Mouse (Mus musculus): ENCODE results near the gene Rhbdf2.
A peak's percentile ranks its signal among the peaks of the same experiment; 100 is the strongest.
"Not testable (repeated sequence)": the region's sequence is repeated elsewhere in the genome, so short reads cannot be mapped to it uniquely, and the experiment has no call there.

Gene Rhbdf2

DNA sequence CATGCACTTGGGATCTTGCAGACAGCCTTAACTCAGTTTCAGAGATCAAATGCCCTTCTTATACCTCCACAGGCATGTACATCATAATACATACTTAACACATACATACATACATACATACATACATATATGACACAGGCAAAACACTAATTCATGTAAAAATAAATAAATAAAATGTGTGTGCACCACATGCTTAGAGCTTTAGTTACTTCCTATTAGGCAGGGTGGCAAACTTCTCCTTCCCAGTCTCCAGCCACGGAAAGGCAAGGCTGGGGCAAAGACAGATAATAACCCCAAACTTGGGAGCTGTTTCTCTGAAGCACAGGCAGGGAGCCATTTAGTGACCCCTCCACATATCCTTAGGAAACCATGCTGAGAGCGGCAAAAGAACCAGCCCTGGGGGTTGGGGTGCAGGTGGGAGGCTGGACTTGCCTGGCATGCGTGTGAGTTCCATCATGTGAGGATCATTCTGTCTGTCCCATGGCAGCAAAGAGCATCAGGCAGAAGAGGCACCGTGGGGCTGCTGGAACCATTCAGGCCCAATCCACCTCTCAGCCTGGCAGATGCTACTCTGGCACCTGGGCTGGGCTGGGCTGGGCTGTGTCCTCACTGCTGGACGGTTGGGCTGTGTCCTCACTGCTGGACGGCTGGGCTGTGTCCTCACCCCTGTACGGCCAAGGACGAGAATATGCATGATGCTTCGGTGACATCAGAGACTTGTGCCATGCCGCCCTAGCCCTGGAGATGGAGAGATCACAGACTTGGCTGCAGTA lies at the start of gene Rhbdf2:
TSS of gene Rhbdf2 (minus strand) at position 721 of the 773 bp plus-strand sequence.
- DNase-seq (ENCODE audit: low spot score in 2 of 2), result no peak

DNA sequence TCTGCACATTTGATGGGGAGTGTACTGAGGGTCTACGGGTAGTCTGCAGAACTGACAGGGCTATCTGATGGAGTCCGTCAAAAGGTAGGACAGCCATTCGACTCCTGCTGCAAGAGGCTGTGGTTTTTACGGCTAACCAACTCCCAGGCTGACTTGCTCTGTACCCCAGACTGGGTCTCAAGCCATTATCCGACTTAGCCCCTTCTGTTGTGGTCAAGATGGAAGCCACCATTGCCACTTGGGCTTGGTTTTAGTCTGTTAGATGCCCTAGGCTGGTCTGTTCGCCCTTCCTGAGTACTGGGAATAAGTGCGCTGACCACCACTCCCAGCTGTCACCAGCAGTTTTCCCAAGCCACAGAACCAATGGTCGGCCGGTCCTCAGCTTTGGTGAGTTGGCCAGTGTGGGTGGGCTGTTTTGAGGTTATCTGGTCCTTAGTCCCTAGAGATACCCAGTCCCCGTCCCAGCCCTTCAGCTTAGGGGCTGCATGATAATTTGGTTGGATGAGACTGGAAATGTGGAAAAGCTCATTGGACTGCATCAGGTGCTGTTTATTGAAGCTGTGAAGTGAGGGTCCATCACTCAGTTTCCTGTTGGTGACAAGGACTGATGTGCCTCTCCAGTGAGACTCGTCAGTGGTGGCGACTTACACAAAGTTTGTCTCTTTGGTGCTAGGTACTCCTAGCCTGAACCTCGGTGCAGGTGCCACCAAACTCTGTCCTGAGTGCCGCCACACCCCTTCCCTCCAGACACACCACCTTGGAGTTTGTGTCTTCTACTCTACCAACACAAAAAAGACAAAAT lies 49.6 kb upstream of the Rhbdf2 start:
- DNase-seq (ENCODE audit: low spot score in 2 of 2), result no peak

DNA sequence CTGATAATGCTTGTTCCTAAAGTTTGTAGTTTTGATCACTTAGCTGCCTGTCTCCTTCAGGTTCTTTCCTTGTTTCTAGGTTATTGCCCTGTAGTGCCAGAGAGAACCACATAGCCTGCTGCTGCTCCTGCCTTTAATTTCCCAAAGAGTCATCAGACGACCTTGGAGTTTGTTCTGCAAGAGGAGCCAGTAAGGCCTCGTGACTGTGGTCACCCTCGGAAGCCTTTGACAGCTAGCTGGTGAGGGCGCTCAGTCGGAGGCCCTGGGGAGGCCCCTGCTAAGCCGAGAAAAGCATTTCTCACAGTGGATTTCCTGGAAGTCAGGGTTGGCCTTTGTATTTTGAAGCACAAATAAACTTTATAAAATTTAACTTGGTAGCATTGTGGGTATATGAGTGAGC lies 48.6 kb upstream of the Rhbdf2 start:
- DNase-seq (ENCODE audit: low spot score in 2 of 2), result not testable (repeated sequence)

DNA sequence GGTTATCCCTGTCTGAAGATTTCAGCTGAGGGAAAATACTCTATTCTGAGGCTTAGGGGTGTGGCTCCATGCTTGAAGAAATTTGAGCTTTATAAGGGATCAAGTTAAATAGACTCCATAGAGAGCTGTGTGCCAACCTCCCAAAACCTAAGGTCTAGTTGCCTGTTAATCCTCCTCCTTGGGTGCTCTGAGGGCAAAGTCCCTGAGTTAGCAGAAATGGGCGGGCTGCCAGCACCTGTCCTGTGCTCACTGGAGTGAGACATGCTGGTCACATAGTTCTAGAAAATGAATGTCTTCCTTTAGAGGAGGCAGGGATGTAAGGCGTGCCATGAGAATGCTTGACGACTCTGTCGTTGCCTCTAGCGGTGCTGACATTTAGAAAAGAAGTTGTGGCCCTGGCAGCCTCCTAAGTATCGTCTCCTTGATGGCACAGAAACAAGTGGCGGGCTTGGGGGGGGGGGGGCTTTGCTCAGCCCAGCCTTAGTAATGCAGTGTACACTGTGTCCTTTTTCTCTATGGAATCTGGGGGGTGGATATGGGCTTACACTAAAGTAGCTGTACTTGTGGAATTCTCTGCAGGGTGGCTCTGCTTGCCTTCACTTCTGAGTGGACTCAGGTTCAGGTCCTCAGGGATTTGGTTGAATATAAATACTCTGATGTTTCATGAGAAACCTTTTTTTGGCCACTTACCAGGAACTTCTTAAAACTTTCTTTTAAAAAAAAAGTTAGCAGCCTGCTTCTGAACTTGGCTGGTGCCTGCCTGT lies 48.0 kb upstream of the Rhbdf2 start:
- DNase-seq (ENCODE audit: low spot score in 2 of 2), result no peak

DNA sequence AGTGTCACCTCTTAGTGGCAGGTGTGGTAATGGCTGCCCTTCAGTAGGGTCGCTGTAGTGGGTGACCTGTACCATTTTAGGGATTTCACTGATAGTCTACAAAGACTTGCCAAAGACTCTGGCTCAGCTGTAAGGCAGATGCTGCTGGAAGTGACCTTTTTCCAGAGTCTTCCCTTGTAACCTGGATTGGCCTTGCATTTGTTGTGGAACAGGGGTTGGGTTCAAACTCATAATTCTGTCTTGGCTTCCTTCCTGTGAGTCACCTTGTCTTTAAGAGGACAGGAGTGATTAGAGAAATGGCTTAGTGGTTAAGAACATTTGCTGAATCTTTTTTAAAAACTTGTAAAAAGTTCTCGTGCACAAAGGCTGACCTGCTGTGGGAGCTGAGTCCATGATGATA lies 46.6 kb upstream of the Rhbdf2 start:
- no peak for DNase-seq (ENCODE audit: low spot score in 2 of 2)

DNA sequence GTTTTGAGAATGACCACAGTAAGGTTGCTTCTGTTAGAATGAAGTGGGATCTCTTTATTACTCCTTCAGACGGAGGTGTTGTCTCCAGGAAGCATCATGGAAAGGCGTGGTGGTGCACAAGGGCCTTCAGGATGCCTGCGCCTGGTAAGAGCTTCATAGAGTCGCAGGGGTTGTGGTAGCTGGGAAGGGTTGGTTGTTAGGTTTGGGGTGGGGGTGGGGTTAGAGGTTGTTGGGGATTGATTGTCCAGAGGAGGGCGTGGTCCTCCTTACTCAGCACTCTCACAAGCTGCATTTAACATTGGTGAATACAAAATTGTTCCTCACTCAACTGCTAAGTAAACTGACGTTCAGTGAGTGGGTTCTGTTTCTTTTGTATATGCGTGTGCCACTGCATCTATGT lies 45.8 kb upstream of the Rhbdf2 start:
- no peak for DNase-seq (ENCODE audit: low spot score in 2 of 2)

DNA sequence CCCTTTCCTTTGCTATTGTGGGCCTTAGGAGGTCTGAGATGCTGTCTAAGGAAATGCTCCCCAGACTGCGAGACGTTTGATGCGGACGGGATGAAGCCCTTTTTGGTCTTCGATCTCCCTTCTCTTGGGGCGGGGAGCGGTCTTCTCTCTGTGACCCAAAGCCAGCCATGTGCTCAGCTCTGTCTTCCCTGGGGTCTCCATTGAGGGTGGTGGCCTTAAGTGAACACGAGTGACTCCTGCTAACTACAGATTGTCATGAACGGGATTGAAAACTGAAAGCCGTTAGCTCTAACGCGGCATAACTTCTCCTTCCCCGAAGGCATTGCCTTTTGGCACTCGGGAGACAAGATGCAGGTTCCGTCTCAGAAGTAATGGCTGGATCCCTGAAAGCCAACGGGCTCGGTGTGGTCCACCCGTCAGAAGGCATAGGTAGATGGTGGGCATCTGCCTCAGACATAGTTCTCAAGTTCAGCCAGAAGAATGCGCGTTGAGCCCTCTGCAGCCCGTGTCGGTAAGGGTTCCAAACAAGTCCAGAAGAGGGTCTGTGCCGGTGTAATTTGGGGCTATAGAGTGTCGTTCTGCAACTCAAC lies 45.1 kb upstream of the Rhbdf2 start:
- no peak for DNase-seq (ENCODE audit: low spot score in 2 of 2)

DNA sequence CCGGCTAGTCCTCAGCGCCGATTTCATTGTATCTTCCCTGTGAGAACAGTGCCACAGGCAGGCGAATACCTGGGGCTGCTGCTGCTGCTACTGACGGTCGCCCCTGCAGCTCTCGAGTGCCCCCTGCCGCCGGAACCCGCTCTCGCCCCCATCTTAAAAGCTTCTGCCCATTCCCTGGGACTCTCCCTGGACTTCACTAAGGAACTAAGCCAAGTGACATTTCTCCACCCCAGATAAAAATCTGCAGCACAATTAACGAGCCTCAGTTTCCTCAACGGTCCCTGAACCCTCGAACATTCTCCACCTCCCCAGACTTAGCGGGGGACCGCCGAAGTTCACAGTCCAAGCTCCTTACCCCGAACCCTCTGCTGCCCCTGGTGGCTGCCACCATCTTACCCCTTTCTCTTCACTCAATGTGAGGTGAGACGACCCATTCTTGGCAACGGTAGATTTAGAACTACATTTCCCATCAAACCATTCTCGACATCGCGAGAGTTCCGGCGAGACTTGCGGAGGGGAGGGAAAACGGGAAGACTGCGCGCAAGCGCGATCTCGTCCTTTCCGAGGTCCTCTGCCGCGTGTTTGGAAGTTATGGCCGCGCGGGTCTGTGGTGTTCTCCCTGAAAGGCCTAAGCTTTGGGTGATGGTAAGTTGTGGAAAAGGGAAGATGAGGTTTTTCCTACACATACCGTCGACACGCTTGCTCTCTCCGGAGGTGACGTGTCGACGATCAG lies 44.5 kb upstream of the Rhbdf2 start:
- peak; percentile 97 to 98 for DNase-seq (ENCODE audit: low spot score in 2 of 2)

DNA sequence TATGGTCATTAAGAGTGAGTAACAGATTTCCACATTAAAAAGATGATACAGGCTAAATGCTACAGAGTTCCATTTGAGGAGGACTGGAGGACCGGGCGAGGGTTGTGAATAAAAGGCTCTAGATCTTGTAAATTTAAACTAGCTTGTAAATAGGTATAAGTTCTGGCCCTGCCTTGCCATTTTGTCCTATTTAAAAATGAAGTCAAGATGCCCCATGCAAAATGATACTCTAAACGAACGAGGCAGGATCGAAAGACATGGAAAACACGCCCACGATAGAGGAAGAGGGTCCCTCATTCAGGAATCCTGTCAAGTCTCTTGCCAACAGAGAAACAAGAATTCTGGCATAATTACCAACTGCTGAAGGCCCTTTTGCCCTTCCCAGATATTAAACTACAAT lies 43.6 kb upstream of the Rhbdf2 start:
- DNase-seq (ENCODE audit: low spot score in 2 of 2), result no peak

DNA sequence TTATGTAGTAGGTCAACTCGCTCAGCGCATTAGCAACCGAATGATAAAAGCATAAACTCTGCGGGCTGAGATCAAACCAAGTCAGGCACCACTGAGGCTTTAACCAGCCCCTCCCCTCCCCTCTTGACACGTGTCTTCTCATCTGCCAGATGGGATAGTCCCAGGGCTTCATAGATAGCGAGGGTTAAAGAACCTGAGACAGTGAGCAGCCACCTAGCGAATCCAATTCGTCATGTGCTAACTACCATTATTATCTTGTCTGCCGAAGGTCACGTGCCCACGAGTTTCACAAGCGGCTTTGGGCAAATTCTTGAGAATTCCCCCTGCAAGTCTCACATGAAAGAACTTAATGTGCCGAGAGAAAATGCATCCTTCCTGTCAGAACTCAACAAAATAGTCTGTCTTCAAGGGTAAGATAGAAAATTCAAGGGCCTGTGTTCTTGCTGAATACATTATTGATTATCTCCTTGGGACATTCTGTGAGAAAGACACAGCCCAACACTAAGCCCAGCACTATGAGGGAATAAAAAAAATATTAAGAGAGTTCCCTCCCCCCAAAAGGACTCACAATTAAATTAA lies 43.1 kb upstream of the Rhbdf2 start:
- no peak for DNase-seq (ENCODE audit: low spot score in 2 of 2)

DNA sequence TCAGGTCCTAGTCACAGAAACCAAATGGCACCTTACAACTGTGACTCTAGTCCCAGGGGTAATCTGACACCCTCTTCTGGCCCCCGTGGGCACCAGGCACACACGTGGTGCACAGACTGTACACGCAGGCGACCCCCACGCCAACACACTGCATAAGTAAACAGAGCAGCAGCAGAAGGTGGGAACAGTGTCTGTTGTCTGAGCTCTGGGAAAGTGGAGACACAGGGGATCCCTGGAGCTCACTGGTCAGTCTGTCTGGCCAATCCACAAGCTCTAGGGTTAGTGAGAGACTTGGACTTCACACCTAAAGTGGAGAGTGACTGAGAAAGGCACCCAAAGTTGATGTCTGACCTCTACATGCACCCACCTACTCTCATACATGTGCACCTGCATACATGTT lies 42.5 kb upstream of the Rhbdf2 start:
- DNase-seq (ENCODE audit: low spot score in 2 of 2), result no peak

DNA sequence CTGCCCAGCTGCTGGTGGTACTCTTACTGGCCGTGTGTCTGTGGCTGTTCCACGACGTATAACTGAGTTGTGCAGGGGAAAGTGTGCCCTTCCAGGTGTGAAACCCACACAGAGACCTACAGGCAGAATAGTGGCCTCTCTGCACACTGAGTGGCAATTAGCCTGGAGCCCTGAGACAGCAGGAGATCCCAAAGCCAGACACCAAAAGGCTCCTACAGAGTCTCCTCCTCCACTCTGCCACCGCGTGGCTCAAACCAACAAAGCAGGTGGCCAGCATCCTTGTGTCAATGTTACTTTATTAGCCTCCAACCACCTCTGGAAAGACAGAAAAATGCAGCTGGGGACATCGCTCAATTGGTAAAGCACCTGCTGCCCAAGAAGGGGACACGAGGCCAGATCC lies 42.0 kb upstream of the Rhbdf2 start:
- no peak for DNase-seq (ENCODE audit: low spot score in 2 of 2)

DNA sequence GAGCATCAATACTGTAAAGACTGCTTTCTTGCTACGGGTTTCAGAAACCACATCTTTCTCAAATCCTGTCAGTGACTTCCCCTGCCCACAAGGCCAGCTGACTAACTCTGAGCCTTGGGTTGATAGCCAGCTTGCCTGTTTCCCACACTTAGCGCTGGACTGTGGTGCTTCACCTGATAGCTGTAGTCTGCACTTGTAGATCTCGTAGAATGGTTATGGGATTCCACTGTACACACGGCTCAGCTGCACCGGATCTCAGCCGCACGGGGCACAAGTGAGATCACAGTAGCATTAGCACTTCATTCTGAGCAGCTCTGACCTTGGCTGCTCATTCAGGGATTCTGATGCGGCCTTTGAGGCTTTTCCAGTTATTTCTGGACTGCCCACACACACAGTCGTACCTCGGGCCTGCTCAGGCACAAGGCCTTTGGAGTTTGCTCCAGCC lies 41.6 kb upstream of the Rhbdf2 start:
- DNase-seq (ENCODE audit: low spot score in 2 of 2), result no peak

DNA sequence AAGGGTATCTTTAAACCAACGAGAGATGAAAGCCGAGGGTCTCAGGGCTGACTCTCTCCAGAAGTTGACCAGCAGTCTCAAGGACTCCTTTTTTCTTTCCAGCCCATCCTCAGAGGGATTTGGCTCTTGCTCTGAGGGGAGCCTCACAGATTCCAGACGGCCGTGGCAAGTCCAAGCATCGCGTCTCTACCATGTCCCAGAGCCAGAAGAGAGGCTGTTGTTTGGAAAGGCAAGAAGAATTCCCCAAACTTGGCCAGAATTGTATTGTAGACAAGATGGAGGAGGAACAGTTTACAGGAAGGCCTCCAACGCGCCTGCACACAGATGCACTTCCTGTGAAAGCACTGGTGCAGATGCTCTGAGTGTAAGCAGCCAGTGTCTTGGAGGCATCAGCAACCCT lies 41.1 kb upstream of the Rhbdf2 start:
- no peak for DNase-seq (ENCODE audit: low spot score in 2 of 2)

DNA sequence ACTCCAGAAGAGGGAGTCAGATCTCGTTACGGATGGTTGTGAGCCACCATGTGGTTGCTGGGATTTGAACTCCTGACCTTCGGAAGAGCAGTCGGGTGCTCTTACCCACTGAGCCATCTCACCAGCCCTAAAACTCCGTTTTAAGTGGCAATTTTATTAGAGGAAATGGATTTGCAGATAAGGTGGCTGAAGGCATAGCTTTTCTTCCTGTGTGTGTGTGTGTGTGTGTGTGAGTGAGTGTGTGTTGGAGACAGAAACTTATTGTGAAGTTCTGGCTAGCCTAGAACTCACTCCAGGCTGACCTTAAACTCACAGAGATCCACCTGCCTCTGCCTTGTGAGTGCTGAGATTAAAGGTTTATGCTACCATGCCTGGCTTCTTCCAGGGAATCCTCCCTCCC lies 40.2 kb upstream of the Rhbdf2 start:
- DNase-seq (ENCODE audit: low spot score in 2 of 2), result not testable (repeated sequence)

DNA sequence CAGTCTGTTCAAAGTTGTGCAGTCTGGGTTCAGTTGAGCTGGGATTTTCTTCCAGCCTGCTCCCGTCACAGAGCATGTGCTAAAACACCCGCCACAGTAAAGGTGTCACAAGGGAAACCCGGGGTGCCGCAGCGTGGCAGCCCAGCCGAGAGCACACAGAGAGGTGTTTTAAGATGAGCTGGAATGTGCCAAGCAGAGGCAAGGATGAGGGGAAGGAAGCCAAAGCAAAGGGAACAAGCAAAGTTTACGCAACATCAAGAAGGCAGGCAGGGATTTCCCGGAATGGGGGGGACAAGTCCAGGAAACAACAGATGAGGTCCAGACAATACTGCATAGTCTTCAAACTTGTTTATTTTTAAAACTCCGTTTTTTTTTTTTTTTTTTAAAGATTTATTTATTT lies 39.7 kb upstream of the Rhbdf2 start:
- DNase-seq (ENCODE audit: low spot score in 2 of 2), result no peak

DNA sequence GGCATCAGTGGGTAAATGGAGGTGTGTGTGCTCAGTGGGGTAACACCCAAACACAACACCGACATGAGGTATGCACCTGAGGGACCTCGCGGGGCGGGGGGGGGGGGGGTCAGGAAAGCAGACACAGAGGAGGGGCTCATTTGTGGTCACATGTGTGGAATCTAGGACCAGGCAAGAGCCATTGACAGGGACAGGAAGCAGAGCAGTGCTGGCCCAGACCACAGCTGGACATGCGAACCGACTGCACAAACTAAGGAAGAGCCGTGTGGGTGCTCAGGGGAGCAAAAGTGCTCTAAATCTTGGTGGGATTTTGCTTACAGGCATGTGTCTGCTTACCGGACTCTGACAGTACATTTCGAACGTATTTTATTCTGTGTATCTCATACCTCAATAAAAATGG lies 38.5 kb upstream of the Rhbdf2 start:
- DNase-seq (ENCODE audit: low spot score in 2 of 2), result no peak

DNA sequence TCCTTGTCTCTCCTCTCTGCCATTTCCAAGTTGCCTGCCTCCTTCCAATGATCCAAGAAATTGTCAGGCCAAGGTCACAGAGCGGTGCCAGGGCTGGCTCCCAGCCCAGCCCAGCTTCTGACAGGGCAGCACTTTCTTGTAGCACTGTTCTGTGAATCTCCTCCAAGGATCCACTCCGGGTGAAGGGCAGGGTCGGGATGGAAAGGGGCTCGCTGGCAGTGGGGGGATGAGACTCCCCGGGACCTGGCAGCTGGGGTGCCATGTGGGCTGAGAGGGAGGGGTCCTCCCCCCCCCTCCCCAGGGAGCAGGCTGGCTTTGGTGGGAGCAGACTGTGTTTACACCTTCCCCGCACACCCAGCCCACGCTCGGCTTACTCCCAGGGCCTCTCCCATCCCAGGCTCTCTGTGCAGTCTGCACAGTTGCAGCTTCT lies 35.1 kb upstream of the Rhbdf2 start:
- DNase-seq (ENCODE audit: low spot score in 2 of 2), result peak in 1 of 2 experiments; percentile 61

DNA sequence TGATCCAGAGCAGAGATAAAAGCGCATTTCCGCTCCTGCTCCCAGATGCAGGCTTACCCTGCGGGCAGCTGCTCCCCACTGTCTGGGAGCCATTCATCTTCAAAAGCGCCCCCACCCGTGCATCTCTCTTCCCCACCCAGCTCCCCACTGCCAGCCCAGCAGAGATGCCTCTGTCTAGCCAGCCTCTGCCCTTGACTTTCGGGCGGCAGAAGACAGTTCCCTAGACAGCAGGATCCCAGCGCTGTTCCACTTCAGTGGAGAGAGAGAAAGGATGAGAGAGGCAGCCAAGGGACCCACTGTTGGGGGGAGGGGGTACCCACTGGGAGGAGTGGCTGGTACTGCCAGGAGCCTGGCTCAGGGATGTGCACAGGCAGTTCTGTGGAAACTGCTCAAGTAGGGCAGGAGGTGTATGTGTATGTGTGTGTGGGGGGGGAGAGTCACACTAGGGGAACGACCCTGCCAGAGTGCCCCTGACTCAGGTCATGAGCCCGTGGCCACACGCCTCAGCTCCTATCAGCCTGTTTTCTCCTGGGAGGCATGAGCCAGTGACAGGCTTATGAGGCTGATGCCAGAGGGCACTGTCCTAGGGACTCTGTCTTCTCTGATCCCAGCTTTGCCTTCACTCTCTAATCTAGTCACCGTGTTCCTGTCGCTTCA lies 34.6 kb upstream of the Rhbdf2 start:
- DNase-seq (ENCODE audit: low spot score in 2 of 2), result peak in 1 of 2 experiments; percentile 30

DNA sequence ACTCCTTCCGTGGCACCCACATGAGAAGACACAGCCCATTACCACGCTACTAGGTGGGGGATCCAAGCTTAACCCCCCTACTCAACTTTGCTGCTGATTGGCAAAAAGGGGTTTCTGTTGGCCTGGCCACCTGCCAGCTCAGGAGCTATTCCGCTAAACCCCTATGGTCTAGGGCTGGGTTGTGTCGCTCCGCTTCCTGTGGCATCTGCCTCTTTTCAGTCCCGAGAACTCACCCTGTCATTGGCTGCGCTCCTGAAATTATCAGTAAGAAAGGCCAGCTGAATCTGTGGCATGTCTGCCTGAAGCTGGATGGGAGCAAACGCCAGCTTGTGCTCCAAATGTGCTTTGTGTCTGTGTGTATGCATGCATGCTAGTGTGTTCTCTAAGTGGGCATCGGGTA lies 33.4 kb upstream of the Rhbdf2 start:
- no peak for DNase-seq (ENCODE audit: low spot score in 2 of 2)
